Mouse (Mus musculus) layer of hippocampus, adult 8-10 months (tissue): ENCODE data around the gene 2410131K14Rik. TPM values are rescaled to one million over a fixed set of nuclear protein-coding genes. Genes with fewer than 3 reads are reported as not detected.

ENCODE experiments used
- DNase-seq, 2 experiments: peaks; one replicate each; pipeline ENCODE4 v3.0.0; 2022; ENCODE audit warnings: low spot score in 2 of 2
- total RNA-seq, 4 experiments: library from RNA; stranded (reverse); gene quantifications; 2 replicates each; pipeline ENCODE4 v1.2.4; 2022

The 2410131K14Rik gene
- total RNA-seq, 4 experiments from 2014 or later: 12.3 to 17.7 (median 15.0) TPM

DNA sequence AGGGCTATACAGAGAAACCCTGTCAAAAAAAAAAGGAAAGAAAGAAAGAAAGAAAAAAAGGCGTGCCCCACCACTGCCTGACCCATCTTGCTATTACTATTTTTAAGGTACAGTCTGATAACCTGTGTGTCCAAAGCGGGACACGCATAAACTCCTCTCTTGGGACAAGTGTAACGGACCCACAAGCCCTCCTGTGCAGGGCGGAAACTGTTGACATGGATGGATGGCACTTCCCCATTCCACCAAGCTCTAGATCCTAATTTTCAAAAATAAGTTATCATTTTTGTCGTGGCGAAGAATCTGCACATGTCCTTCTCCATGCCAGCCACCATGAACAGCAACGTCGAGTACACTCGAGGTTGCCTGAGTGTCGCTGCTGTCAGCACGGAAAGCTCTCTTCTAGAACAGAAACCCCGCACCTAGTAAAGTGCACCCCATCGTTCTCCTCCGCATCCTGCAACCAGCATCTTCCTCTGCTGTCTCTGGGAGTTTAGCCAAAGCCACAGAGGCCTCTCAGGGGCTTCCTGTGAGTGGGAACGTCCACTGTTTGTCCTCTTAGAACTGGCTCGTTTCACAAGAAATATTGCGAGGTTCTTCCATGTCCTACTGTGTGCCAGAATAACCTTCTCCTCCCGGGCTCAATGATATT, 60.1 kb downstream of the 2410131K14Rik start:
- no peak for DNase-seq

DNA sequence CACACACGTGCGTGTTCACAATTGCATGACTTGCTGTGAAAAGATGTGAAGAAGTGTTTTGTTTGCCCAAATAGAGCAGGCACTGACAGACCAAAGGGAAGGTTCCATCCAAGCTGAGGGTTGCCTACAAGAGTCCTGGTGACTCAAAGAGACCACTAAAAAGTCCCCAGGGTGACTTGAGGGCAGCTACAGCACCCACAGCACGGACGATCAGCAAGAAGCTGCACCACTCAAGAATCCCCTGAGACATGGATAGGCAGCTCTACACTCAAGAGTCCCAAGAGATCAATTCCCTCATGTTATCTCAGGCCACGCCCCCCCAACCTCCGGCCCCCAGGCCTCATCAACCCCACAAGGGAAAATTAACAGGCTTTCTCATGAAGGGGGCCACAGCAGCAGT, 65.4 kb downstream of the 2410131K14Rik start:
- DNase-seq: no peak

DNA sequence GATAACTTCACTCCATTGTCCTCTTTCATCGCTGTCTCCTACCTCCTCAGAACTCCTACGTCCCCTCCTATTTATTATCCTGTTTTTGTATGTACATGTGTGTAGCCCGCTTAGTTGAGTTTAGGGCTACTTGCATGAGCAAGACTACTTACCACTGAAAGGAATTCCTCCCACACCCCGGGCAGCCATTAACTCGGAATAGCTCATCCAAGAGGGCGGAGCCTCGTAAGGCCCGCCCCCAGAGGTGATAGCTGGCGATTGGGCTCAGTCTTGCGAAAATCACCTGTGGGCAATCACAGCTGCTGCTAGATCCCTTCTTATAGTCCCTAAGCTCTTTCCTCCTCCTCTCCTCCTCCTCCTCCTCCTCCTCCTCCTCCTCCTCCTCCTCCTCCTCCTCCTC, 66.2 kb downstream of the 2410131K14Rik start:
- DNase-seq: no peak

DNA sequence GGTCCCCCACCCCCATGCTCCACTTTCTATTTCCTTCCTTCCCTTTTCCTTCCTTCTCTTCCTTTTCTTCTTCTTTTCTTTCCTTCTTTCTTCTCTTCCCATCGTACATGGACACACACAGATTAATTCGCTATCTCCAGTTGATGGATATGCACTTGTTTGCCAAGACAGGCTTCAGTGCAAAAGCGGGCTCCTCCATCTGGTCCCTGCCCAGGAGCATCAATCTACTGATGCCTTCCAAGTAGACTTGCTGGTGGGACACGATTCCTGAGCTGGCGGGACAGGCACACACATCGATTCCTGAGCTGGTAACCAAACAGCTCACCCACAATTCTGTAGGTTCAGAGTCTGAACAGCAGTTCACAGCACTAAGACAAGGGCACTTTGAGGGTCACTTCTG, 68.7 kb downstream of the 2410131K14Rik start:
- no peak for DNase-seq

Other genes starting within 250 kb of the 2410131K14Rik start
- 10 to 100 TPM; 63.1 to 86.1 (median 73.9) TPM for gene Tesc, start 217.5 kb upstream of the 2410131K14Rik start, total RNA-seq
- 10 to 100 TPM; 34.1 to 35.7 (median 35.1) TPM for gene Fbxw8, start 89.8 kb upstream of the 2410131K14Rik start, total RNA-seq
- gene Hrk, start 80.6 kb upstream of the 2410131K14Rik start, total RNA-seq: 10 to 100 TPM; 24.6 to 32.6 (median 28.6) TPM
- 10 to 100 TPM; 63.3 to 67.8 (median 65.8) TPM for gene Rnft2, start 111 bp upstream of the 2410131K14Rik start, total RNA-seq